Mouse (Mus musculus): Measurements from ENCODE around the gene Aoah.

DNA sequence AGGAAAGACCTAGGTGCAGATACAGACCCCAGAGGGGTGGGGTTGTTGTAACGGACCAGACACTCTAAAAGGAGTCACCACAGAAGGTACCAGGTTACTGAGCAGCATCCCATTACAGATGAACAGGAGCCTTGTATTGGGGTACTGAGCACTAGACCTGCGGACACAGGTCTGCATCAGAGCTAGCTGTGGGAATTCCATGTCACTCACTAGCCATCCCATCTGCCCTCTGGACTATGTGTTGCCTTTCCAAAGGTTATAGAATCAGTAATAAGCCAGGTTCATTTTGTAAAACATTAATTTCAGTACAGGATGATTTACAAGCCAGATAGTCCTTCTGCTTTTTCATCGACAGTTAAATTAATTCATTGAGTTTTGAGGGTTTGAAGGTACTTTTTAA lies 2.7 kb downstream of the Aoah start:
- no peak for TF ChIP-seq CTCF (IDR thresholded peaks at IDR 0.05; ENCODE audit: control insufficient read depth, insufficient read depth, insufficient read length)
- no peak for TF ChIP-seq USF1 (IDR thresholded peaks at IDR 0.05; ENCODE audit: low read depth)
- no peak for TF ChIP-seq CEBPB (IDR thresholded peaks at IDR 0.05; ENCODE audit: low read depth)
- no peak for TF ChIP-seq MYOG (IDR thresholded peaks at IDR 0.05; ENCODE audit: control insufficient read depth, extremely low read depth, insufficient read length)
- TF ChIP-seq MAX (IDR thresholded peaks at IDR 0.05): no peak
- TF ChIP-seq MYOD1 (IDR thresholded peaks at IDR 0.05; ENCODE audit: control insufficient read depth, insufficient read length, low read depth): no peak
- TF ChIP-seq FOSL1 (IDR thresholded peaks at IDR 0.05; ENCODE audit: insufficient read depth, low read length, poor library complexity, severe bottlenecking): no peak

Measured in C2C12 (cell line).